Mouse (Mus musculus) mesoderm, embryonic 11.5 days (tissue): Measurements from ENCODE around the gene Crtc1.

Experiments used
- DNase-seq: peaks from one replicate; pipeline ENCODE4 v3.0.0-alpha.2; 2012; ENCODE audit warnings: low read depth, low spot score

Crtc1 gene

GRCm38 (mm10) chr8:70389678-70390077 is 49.7 kb downstream of the Crtc1 start:
- no peak for DNase-seq

GRCm38 (mm10) chr8:70383287-70383686 is 56.1 kb downstream of the Crtc1 start:
- peak; percentile 61 for DNase-seq

GRCm38 (mm10) chr8:70380069-70380468 is 59.3 kb downstream of the Crtc1 start:
- no peak for DNase-seq

DNA sequence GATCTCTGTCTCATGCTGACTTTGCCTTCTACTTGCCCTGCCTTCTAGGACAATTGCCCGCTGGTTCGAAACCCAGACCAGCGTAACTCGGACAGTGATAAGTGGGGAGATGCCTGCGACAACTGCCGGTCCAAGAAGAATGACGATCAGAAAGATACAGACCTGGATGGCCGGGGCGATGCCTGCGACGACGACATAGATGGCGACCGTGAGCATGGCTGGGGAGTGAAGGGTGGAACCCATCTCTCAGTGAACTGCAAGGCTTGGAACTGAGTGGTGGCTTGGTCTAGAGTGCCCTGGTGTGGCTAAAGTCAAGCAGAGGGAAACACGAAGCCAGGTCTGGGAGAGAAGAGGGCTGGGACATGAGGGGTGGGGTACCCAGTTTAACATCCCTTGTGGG is 62.3 kb downstream of the Crtc1 start:
- no peak for DNase-seq

GRCm38 (mm10) chr8:70376275-70376741 is 63.1 kb downstream of the Crtc1 start:
- no peak for DNase-seq

DNA sequence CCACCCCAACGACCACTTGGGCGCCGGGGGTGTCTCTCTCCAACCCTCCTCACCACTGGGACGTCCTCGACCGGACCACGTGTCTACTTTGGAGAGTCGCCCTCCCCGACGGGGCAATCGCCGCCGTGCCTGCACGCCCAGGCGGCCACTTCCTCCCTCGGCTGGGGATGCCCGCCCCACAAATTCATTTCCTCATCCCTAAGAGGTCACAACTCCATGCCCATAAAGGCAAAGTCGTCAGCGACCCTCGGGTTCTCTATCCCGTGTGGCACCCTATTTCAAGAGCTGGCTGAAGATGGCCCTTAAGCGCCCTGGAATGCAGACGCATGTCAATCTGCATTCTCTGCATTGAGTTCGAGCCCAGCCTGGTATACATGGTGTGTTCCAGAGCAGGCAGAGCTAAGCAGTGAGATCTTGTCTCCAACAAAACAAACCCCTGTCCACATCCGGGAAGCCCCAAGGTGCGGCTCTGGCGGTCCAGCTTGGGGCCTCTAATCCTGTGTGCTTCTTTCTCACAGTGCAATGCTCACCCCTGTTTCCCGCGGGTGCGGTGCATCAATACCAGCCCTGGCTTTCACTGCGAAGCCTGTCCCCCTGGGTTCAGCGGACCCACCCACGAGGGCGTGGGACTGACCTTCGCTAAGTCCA is 64.0 kb downstream of the Crtc1 start:
- no peak for DNase-seq

DNA sequence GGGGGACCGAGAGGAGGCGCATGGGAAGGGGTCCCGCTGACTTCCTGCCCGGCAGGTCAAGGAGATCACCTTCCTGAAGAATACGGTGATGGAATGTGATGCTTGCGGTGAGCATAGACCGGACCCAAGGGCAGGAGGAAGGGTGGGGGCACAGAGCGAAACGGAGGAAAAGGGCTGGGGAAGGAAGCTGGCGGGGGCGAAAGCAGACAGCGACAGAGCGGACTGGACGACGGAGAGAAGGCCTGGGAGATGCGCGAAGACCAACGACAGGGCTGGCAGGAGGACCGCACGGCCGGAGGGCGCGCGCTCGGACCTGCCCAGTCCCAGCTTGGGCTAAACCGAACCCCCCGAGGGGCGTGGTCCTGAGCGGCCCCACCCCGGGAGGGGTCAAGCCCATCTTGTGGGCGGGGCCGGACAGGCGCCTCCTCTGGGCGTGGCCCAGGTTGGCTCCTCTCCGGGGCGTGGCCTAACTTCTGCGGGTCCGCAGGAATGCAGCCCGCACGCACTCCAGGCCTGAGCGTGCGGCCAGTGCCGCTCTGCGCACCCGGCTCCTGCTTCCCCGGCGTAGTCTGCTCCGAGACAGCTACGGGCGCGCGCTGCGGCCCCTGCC is 65.0 kb downstream of the Crtc1 start:
- DNase-seq: peak; percentile 75

- DNase-seq: no peak
Measured at GRCm38 (mm10) chr8:70373397-70374317, 65.7 kb downstream of the Crtc1 start, which contains the start of gene Comp. Gene Comp (plus strand): TSS chr8:70373558.

GRCm38 (mm10) chr8:70371951-70372350 is 67.4 kb downstream of the Crtc1 start:
- no peak for DNase-seq

- DNase-seq: no peak
Measured at GRCm38 (mm10) chr8:70370476-70370875, 68.9 kb downstream of the Crtc1 start.

DNA sequence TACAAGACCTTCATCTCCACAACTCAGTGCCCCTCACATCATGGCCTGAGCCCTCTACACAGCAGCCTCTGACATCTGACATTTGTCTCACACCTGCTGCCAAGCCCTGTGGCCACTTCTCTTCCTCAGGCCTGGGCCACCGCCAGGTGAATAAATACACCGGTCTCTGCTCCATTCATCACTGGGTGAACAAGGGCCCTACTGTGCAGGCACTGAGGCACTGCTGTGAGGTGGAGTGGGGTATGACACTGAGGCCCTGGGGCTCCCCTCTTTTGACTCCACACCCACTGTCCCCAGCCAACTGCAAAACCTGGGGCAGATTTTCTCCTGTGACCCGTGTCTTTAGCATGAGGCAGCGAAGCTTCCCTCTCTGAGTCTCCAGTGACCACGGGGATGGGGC is 72.8 kb downstream of the Crtc1 start:
- DNase-seq: no peak

DNA sequence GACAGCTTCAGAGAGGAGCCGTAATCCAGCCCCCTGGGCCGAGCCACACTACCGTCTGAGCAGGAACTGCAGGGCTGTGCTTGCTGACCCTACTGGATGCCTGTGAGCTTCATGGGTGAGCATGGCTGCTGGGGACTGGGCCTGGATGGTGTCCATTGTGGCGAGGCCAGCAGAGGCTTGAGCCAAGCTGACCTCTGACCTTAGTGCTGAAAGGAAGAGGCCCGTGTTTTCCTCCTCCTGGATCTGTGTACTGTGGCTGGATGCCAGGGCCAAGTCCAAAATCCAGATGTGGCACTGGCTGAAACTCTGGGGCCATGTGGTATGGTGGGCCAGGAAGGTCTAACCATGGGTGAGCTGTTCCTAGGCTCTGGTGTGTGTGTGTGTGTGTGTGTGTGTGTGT is 75.3 kb downstream of the Crtc1 start:
- DNase-seq: no peak

GRCm38 (mm10) chr8:70361484-70362032 is 77.8 kb downstream of the Crtc1 start:
- no peak for DNase-seq

- DNase-seq: no peak
Measured at GRCm38 (mm10) chr8:70360769-70361168, 78.6 kb downstream of the Crtc1 start.

- no peak for DNase-seq
Measured at GRCm38 (mm10) chr8:70359411-70359810, 80.0 kb downstream of the Crtc1 start.

- DNase-seq: no peak
Measured at GRCm38 (mm10) chr8:70356111-70356510, 83.3 kb downstream of the Crtc1 start.

DNA sequence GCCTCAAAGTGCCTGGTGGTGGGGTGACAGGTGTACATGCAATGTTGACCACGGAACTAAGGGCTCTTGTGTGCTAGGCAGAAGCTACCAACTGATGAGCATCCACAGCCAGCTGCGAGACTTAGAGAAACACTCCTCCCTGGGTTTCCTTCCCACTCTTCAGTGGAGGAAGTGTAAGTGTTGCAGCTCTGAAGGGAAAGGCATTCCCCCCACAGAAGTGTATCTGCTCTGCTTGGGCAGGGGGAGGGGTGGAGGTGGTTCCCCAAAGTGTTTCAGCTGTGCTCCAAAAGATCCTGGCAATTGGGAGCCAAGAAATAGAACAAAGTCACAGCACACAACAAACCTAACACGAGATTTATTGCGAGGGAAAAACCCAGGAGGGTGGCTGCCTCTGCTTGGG is 85.4 kb downstream of the Crtc1 start:
- DNase-seq: no peak

- peak; percentile 100 for DNase-seq
Measured at GRCm38 (mm10) chr8:70353194-70353817, 86.1 kb downstream of the Crtc1 start, which contains the start of gene Upf1. Gene Upf1 (minus strand): TSS chr8:70353278.

DNA sequence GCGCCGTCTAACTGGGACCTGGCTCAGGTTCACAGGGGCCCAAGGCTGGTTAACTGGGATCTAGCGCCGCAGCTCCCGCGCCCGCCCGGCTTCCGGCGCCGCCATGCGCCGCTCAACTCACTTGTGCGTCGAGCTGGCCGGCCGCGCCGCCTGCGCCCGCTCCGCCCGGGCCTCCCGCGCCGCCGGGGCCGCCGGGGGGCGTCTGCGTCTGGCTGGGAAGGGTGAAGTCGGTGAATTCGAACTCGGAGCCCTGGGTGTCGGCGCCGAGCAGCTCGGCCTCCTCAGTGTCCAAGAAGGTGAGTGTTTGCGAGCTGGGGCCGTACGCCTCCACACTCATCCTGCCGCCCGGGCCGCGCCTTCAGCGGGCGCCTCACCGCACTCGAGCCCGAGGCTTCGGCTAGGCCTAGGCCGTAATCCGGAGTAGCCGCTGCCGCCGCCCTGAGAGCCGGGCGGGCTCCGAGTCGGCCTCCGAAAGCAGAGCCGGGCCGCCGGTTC is 86.7 kb downstream of the Crtc1 start:
- DNase-seq: no peak

DNA sequence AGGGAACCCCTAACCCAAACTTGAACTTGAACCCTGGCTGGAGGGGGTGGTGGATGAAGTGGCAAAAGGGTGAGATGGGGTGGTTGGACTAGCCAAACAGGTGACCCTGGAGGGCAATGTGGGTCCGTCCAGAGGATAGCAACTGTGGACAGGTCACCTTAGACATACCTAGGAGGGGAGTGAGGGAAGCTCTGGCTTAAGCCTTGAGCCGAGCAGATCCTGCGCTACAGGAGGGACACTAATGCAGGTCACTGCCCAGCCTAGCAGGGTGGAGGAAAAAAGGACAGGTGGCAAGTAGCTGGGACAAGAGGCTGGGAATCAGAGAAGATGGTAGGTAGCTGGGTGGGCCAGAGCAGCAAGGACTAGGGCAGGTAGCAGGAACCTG is 87.4 kb downstream of the Crtc1 start:
- no peak for DNase-seq
